Mouse (Mus musculus) liver, embryonic 16.5 days (tissue): ENCODE measurements around the gene Kcnj1. TPM values are rescaled to one million over a fixed set of nuclear protein-coding genes. Genes with fewer than 3 reads are reported as not detected.

Source experiments
- ATAC-seq: fragments of 200-750 bp; cut with Nextera tagmentation; 2 replicates; pipeline ENCODE4 v1.8.0; 2017; ENCODE audit warnings: low read depth, mild to moderate bottlenecking, moderate number of reproducible peaks, moderate library complexity
- H3K27ac ChIP-seq: fragments of 300-500 bp; sonication (generic); 2 replicates; pipeline ENCODE4 v1.5.1; 2014; ENCODE audit warnings: mild to moderate bottlenecking, low read length
- H3K27me3 ChIP-seq: fragments of 300-500 bp; sonication (generic); 2 replicates; pipeline ENCODE4 v1.6.1; 2014; ENCODE audit warnings: low read depth, low read length, mixed read lengths; ENCODE audit not compliant: control insufficient read depth, insufficient read depth
- H3K36me3 ChIP-seq: fragments of 300-500 bp; sonication (generic); 2 replicates; pipeline ENCODE4 v1.6.1; 2014; ENCODE audit warnings: mild to moderate bottlenecking; ENCODE audit not compliant: control insufficient read depth, insufficient read depth
- H3K4me1 ChIP-seq: fragments of 300-500 bp; sonication (generic); 2 replicates; pipeline ENCODE4 v1.6.1; 2014; ENCODE audit warnings: low read depth, low read length, mixed read lengths; ENCODE audit not compliant: control insufficient read depth
- H3K4me2 ChIP-seq: fragments of 300-500 bp; sonication (generic); 2 replicates; pipeline ENCODE4 v1.6.1; 2014; ENCODE audit warnings: low read depth, low read length, mixed read lengths
- H3K4me3 ChIP-seq: fragments of 300-500 bp; sonication (generic); 2 replicates; pipeline ENCODE4 v1.5.1; 2014; ENCODE audit warnings: low read depth, mild to moderate bottlenecking, low read length
- H3K9ac ChIP-seq: fragments of 300-500 bp; sonication (generic); 2 replicates; pipeline ENCODE4 v1.6.1; 2014; ENCODE audit warnings: low read depth, low read length
- H3K9me3 ChIP-seq: fragments of 300-500 bp; sonication (generic); replicated peaks from 2 replicates; pipeline ENCODE4 v1.6.1; 2016; ENCODE audit warnings: low read length; ENCODE audit not compliant: control insufficient read depth
- WGBS: fragments of 180-500 bp; shearing (Covaris S2); extraction: QIAGEN DNeasy Blood & Tissue Kit; methylation state at CpG from one replicate; pipeline ENCODE4 v1.1.7; 2014; ENCODE audit not compliant: insufficient replicate concordance; 5-methylcytosine and 5-hydroxymethylcytosine counted together
- polyA plus RNA-seq: library from polyadenylated mRNA; unstranded; fragments of >200 nt; fragmentation: Nextera tagmentation; extraction: Ambion mirVana; gene quantifications from 2 replicates; pipeline ENCODE4 v1.2.1, GENCODE M21; 2015

Kcnj1 gene
- polyA plus RNA-seq, 1 experiment from 2014 or later: not detected

- no peaks in the 10 kb centered on the region for H3K36me3 ChIP-seq
Observed at GRCm38 (mm10) chr9:32348096-32348495, 24.2 kb upstream of the Kcnj1 start.

GRCm38 (mm10) chr9:32349344-32349743 lies 22.9 kb upstream of the Kcnj1 start:
- Histone ChIP-seq H3K27ac (no peak overlapping the region), H3K9me3 (no peaks in the 10 kb centered on the region), H3K27me3 (peaks cover 10% of the 10 kb centered on the region), H3K36me3 (no peaks in the 10 kb centered on the region), H3K4me2 (no peak overlapping the region), H3K4me1 (no peaks in the 10 kb centered on the region; the same call in 1 of the 2 replicates), H3K9ac (no peak overlapping the region), H3K4me3 (no peak overlapping the region)
- no peak for ATAC-seq
- WGBS: 64% methylated on average over 10 of the region's 10 CpGs

More at GRCm38 (mm10) chr9:32348096-32348495, 24.2 kb upstream of the Kcnj1 start:
- 62% methylated on average over 8 of the region's 8 CpGs for WGBS
- no peak overlapping the region for H3K9ac ChIP-seq
- no peak overlapping the region for H3K4me2 ChIP-seq
- peaks cover 4% of the 10 kb centered on the region; the same call in 1 of the 2 replicates for H3K4me1 ChIP-seq
- no peak overlapping the region for H3K4me3 ChIP-seq
- no peak for ATAC-seq
- H3K9me3 ChIP-seq: no peaks in the 10 kb centered on the region
- no peak overlapping the region for H3K27ac ChIP-seq
- peaks cover 22% of the 10 kb centered on the region for H3K27me3 ChIP-seq

- Histone ChIP-seq H3K4me1 (no peaks in the 10 kb centered on the region), H3K27ac (no peak overlapping the region), H3K36me3 (no peaks in the 10 kb centered on the region), H3K4me2 (no peak overlapping the region), H3K9me3 (no peaks in the 10 kb centered on the region), H3K27me3 (peaks cover under 1% of the 10 kb centered on the region), H3K4me3 (no peak overlapping the region), H3K9ac (no peak overlapping the region)
- ATAC-seq: no peak
- 2% methylated on average over 6 of the region's 6 CpGs for WGBS
Observed at GRCm38 (mm10) chr9:32350332-32350731, 22.0 kb upstream of the Kcnj1 start.

GRCm38 (mm10) chr9:32360770-32361169 lies 11.5 kb upstream of the Kcnj1 start:
- 48% methylated on average over 1 of the region's 1 CpGs for WGBS
- no peak for ATAC-seq

GRCm38 (mm10) chr9:32368812-32369211 lies 3.5 kb upstream of the Kcnj1 start:
- H3K27ac ChIP-seq: no peak overlapping the region
- no peak overlapping the region for H3K9ac ChIP-seq
- H3K36me3 ChIP-seq: no peaks in the 10 kb centered on the region
- H3K27me3 ChIP-seq: no peaks in the 10 kb centered on the region
- H3K4me1 ChIP-seq: no peaks in the 10 kb centered on the region
- no peak overlapping the region for H3K4me3 ChIP-seq
- no peak overlapping the region for H3K4me2 ChIP-seq
- 19% methylated on average over 2 of the region's 2 CpGs for WGBS
- H3K9me3 ChIP-seq: no peaks in the 10 kb centered on the region
- ATAC-seq: no peak

More at GRCm38 (mm10) chr9:32360770-32361169, 11.5 kb upstream of the Kcnj1 start:
- Histone ChIP-seq H3K4me3 (no peak overlapping the region), H3K27me3 (no peaks in the 10 kb centered on the region), H3K4me1 (no peaks in the 10 kb centered on the region), H3K9me3 (no peaks in the 10 kb centered on the region), H3K4me2 (no peak overlapping the region), H3K27ac (no peak overlapping the region), H3K36me3 (no peaks in the 10 kb centered on the region), H3K9ac (no peak overlapping the region)

- 42% methylated on average over 6 of the region's 6 CpGs for WGBS
- H3K9ac ChIP-seq: no peak overlapping the region
- no peaks in the 10 kb centered on the region for H3K9me3 ChIP-seq
- no peaks in the 10 kb centered on the region for H3K27me3 ChIP-seq
- no peak overlapping the region for H3K4me3 ChIP-seq
- no peaks in the 10 kb centered on the region for H3K4me1 ChIP-seq
- H3K4me2 ChIP-seq: no peak overlapping the region
- no peaks in the 10 kb centered on the region for H3K36me3 ChIP-seq
- no peak overlapping the region for H3K27ac ChIP-seq
- ATAC-seq: no peak
Observed at GRCm38 (mm10) chr9:32369388-32369787, 2.9 kb upstream of the Kcnj1 start.

- no peaks in the 10 kb centered on the region for H3K36me3 ChIP-seq
- 75% methylated on average over 6 of the region's 6 CpGs for WGBS
- H3K27me3 ChIP-seq: no peaks in the 10 kb centered on the region
- H3K4me3 ChIP-seq: no peak overlapping the region
- no peaks in the 10 kb centered on the region for H3K9me3 ChIP-seq
- no peak overlapping the region for H3K27ac ChIP-seq
- H3K9ac ChIP-seq: no peak overlapping the region
- ATAC-seq: no peak
- no peaks in the 10 kb centered on the region for H3K4me1 ChIP-seq
- H3K4me2 ChIP-seq: no peak overlapping the region
Observed at GRCm38 (mm10) chr9:32373656-32374055, 1.4 kb downstream of the Kcnj1 start.

GRCm38 (mm10) chr9:32376031-32376430 lies 3.7 kb downstream of the Kcnj1 start:
- Histone ChIP-seq H3K27me3 (no peaks in the 10 kb centered on the region), H3K9me3 (no peaks in the 10 kb centered on the region), H3K4me2 (no peak overlapping the region), H3K27ac (no peak overlapping the region), H3K9ac (no peak overlapping the region), H3K4me1 (no peaks in the 10 kb centered on the region), H3K36me3 (no peaks in the 10 kb centered on the region), H3K4me3 (no peak overlapping the region)
- 72% methylated on average over 7 of the region's 7 CpGs for WGBS
- ATAC-seq: no peak

GRCm38 (mm10) chr9:32376863-32377590 lies 4.7 kb downstream of the Kcnj1 start:
- whole genome bisulfite sequencing: 67% methylated on average over 5 of the region's 5 CpGs
- Histone ChIP-seq H3K4me1 (no peaks in the 10 kb centered on the region), H3K4me2 (no peak overlapping the region), H3K27ac (no peak overlapping the region), H3K4me3 (no peak overlapping the region), H3K36me3 (no peaks in the 10 kb centered on the region), H3K9me3 (no peaks in the 10 kb centered on the region), H3K9ac (no peak overlapping the region), H3K27me3 (no peaks in the 10 kb centered on the region)
- no peak for ATAC-seq
